Mouse (Mus musculus) monocyte, adult 2 months (primary cell): ENCODE data around the gene Herc1.

ENCODE experiments used
- DNase-seq, 2 experiments: peaks; one replicate each; pipeline ENCODE4 v3.0.0; 2022; ENCODE audit warnings: low spot score in 2 of 2, low read depth in 1 of 2

The Herc1 gene

DNA sequence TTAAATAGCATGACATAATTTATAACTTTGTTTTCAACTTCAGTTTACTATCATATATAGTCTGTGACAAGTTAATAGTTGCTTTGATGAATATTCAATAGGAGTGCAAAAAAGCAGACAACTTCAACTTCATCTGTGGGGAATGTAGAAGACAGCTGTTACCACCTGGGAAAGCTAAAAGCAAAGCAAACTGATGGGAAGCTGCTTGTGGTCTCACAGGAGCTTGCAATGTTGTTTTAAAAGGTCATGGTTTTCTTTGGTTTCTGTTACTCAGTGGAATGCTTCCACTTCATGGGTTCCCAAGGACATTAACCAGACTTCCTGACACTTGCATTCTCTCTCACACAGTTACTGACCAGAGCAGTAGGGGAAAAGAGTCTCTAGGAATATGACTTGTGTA lies 138.5 kb downstream of the Herc1 start:
- no peak for DNase-seq

GRCm38 (mm10) chr9:66492361-66492760 lies 142.1 kb downstream of the Herc1 start:
- no peak for DNase-seq

DNA sequence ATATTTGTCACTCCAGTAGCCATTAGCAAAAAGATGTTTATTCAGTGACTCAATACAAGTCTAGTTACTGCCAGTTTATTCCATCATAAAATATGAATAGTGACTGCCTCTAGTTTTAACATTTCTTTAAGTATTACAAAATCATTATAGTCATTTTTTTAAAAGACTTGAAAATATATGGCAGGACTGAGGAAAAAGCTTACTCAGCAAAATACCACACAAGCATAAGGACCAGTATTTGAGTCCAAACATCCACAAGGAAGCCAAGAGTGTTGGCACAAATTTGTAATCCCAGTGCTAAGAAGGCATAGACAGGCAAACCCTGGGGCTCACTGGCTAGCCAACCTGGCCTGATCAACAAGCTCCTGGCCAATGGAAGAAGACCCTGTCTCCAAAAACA lies 143.7 kb downstream of the Herc1 start:
- no peak for DNase-seq

- DNase-seq, result no peak
Observed at GRCm38 (mm10) chr9:66501248-66501647, 151.0 kb downstream of the Herc1 start.

DNA sequence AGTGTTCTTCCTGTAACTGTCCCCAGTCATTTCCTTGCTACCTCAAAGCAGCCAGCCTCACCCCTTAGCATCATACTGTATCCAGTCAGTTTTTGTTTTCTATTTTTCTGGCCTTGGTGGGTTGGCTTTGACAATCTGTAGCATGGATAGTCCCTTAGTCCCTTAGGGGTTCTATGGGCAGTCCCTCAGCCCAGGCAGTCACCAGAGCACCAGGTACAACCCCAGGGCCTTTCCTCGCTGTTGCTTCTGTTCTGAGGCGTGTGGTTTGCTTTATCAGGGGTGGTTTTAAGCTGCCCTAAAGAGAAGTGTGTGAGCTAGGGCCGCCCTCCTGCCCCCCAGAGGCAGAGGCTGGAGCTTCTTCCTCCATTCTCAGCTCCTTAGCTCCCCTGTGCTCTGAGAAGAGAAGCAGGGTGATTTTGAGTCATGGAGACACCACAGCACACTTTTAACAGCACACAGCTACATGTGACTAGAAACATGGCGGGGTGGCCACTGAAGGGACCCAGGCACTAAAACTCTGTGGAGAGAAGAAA lies 153.7 kb downstream of the Herc1 start:
- no peak for DNase-seq

DNA sequence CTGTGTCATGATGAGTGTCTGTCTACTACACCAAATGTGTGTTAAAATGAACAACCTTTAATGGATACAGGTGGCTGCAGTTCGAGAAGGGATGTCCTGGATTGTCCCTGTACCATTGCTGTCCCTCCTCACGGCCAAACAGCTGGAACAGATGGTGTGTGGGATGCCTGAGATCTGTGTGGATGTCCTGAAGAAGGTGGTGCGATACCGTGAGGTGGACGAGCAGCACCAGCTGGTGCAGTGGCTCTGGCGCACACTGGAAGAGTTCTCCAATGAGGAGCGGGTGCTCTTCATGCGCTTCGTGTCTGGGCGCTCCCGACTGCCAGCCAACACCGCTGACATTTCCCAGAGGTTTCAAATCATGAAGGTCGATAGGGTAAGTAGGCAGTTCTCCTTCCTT lies 154.3 kb downstream of the Herc1 start:
- DNase-seq, result no peak

DNA sequence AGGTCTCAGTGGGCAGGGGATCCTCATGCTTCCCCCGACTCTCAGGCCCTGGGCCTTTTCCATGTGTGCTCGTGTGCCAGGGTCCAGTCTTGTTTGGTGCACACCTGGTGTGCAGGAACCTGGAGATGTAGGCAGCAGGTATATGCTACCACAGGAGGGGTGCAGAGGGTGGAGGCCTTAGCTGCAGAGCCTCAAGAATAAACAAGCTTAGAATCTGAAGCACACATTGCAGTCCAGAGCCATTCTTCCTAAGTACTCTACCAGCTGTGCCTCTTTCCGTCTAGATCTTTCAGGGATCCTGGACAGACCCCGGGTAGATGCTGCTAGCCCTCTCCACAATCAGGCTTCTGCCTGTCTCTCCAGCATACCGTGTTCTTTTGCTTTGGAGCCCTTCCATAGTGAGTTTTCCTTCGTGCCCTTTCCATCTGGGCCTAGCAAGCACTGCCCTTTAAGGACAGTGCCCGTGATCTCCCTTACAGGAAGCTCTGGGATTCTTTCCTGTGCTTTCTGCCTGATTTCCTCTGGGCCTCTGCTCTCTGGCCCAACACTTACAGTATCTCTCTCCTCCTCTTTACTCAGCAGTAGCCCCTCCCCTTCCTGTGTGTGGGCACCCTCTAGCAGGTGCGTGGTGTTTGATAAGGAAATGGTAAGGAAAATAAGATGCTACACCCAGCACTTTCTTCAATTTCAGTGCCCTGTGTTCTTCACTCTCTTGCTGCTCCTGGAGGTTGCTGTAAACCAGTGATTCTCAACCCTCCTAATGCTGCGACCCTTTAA lies 155.1 kb downstream of the Herc1 start:
- DNase-seq, result no peak

- no peak for DNase-seq
Observed at GRCm38 (mm10) chr9:66506011-66506410, 155.8 kb downstream of the Herc1 start.

DNA sequence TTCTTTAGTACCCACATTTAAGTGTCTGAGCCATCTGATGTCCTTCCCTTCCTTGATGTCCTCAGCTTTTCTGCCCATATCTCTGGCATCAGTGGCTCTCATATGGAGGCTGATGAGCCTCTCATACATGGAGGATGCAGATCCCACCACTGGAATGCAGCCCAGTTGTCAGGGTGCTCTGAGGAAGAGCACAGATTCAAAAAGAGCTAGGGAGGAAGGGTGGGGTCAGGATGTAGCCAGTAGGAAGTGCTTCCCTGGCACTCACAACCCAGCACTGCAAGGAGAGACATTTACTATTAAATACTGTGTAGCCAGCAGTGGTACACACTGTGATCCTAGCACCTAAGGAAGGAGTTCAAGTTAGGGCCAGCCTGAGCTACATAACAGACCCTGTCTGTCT lies 156.2 kb downstream of the Herc1 start:
- no peak for DNase-seq

DNA sequence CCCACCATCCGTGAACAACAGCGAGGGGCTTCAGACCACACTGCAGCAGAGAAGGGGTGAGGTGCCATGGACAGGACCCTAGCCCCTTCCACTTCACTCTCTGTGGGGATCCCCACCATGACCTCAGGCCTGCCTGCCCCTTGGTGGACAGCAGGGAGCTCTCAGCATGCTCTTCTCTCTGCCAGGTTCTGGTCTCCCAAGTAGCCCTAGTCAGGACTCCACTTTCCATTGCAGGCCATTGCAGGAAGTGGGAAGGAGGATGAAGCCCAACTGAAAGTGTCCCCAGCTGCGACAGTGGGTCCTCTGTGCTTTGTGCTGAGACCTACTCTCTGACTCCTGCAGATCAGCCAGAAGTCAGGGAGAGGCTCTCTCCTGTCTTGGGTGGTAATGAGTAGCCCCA lies 157.4 kb downstream of the Herc1 start:
- no peak for DNase-seq

GRCm38 (mm10) chr9:66508890-66509399 lies 158.7 kb downstream of the Herc1 start:
- no peak for DNase-seq

DNA sequence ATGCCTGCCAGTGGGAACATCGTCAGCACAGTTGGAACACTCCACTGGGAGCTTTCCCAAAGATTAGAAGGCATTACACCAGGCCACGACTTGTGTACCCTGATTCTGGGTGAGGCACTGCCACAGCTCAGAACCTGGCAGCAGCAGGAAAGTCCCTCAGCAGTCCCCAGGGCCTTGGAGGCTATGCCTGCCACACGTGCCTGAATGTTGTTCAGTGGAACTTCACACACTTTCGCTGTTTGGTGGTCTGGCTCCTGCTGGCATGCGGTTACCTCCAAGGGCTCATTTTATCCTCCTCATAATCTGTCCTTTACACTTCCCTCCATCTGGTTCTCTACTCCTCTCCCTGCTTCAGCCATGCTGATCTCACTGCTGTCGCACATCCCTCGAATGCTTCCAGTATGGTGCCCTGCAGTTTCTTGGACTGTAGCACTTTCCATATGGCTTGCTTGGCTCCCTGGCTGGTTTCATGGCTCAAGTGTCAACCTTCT lies 160.1 kb downstream of the Herc1 start:
- no peak for DNase-seq

DNA sequence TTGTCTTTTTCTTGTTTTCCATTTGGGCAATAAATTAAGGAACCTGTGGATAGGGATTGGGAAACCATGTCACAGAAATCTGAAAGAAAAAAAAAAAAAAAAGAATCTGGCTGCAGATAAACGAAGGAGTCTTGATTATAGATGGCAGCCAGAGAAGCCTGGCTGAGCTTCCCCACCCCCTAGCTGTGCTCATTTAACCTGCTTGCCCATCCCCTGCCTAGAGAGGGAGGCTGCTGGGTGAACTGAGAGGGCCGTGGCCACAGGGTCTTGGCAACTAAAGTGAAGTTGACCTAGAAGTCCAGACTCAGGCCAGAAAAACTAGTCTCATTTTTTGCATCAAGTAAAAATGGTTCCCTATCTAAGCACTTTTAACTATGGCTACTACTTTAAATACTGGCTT lies 160.7 kb downstream of the Herc1 start:
- no peak for DNase-seq

DNA sequence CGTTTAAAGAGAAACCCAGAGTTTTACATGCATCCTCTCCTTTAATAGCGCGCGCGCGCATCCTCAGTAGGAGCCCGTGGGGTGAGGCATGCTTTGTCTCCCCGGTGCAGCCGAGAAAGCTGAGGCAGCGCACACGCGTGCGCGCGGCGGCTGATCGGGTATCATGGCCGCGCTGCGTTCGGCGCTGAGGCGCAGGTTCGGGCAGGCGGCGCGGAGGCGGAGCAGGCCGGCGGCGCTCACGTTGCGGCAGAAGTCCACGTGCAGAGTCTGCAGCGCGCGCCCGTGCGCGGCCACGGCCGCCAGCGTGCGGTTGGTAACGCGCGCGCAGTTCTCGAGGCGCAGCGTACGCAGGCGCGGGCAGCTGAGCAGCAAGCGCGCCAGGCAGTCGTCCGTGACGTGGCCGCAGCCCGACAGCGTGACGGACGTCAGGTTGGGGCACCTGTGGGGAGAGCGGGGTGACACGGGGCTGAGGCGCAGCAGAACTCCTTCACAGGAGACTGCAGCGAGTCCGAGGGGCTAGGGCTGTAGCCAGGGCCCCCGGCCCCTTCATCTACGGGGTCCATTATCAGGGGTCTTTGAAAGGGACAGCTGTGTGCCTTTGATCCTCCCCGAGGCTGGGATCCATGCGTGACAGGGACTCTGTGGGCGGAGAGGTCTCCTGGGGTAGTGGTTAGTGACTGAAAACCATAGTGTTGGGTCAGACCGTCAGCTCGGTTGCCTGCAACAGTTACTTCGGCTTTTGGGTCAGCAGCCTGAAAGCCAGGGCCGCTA lies 161.5 kb downstream of the Herc1 start:
- peak; percentile 77 to 80 for DNase-seq

DNA sequence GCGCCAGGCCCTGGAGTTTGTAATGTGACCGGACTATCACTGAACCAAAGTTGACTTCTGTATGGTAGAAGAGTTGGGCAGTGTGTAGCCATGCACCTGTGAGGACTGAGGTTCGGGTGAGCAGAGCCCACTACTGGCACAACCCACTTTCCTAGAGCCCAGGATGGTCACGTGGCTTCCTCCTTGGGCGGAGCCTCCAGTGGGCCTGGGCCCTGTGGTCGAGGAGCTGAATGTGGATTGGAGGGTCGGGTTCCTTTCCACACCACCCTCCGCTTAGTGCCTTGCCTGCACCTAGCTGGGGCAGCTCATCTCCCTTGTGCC lies 162.1 kb downstream of the Herc1 start:
- peak; percentile 21 to 63 for DNase-seq

DNA sequence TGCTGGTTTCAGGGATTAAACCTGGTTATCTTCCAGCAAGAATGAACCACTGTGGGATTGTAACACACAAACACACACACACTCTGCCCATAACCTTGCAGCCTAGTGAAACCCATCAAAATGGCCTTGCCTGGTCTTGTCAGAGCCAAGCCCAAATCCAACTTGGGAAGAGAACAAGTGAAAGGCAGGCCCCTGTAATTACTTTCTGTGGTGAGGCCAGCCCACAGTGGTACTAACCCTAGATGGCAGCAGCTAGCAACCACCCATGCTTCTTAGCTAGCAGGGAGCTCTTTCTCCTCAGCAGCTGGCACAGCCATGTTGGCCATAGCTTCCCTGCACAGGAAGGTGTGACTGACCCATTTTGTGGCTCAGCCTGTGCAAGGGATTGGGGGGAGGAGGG lies 162.9 kb downstream of the Herc1 start:
- DNase-seq, result no peak

GRCm38 (mm10) chr9:66513661-66514255 lies 163.5 kb downstream of the Herc1 start:
- DNase-seq, result no peak

DNA sequence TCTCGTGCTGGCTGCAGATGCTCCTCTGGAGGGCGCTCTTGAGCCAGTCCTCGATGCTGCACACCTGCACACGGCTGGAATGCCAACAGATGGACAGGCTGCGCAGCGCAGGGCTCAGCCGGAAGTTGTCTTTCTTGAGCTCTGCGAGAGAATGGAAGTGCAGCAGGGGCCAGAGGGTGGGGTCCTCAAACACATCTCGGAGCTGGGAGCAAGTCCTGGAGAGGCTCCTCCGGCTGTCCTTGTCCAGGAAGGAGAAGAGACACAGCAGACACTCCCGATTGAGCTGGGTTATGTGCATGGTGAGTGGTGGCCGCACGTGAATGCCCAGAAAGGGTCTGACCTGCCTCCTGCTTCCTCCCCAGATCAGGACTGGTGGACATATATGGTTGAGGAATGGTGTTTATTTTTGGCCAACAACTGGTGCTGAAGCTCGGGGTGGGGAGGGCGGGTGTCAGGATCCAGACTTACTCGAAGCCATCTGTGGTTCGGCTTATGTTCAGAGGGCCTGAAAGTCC lies 164.1 kb downstream of the Herc1 start, which contains the start of gene Fbxl22:
TSS of gene Fbxl22 (minus strand) at position 338 of the 515 bp plus-strand sequence.
- DNase-seq, result no peak

GRCm38 (mm10) chr9:66515115-66515514 lies 164.9 kb downstream of the Herc1 start:
- no peak for DNase-seq

- DNase-seq, result no peak
Observed at GRCm38 (mm10) chr9:66515680-66516210, 165.5 kb downstream of the Herc1 start.

DNA sequence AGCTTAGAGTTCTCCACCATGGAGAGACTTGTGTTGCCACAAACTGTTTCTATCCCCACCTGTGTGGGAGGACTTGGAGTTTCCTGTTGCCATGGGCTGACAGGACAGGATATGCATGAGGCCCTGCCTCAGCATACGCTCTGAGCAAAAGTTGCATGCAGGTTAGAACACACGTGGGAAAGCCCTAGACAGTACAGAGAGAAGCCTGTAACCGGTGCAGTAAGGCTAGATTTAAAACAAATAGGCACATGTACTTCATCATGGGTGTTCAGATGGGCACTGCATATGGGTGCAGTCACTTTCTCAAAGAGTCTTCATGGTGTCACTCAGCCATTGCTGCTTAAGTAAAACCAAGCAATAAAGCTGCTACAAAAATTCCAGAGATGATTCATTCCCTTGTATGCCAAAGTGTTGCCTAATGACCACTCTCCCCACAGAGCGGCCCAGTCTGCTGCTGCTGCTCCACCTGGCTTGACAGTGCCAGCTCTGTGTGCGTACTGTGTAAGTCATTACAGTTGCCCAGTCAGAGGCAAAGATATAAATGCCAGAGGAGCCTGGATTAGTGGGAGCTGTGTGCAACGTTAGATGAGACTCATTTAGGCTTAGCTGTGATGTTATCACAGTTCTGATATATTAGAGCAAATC lies 166.2 kb downstream of the Herc1 start:
- no peak for DNase-seq
